Mouse (Mus musculus) embryonic fibroblast, embryonic 13.5 days (primary cell): Measurements from ENCODE around the gene Fgf5. TPM values are rescaled to one million over a fixed set of nuclear protein-coding genes. Genes with fewer than 3 reads are reported as not detected.

Experiments
- H3K27ac ChIP-seq: 2 replicates; pipeline ENCODE4 v1.5.1; 2012; ENCODE audit warnings: low read length, control low read depth, inconsistent platforms; ENCODE audit not compliant: insufficient read depth
- H3K4me1 ChIP-seq: 2 replicates; pipeline ENCODE4 v1.6.1; 2011; ENCODE audit warnings: low read length; ENCODE audit not compliant: control insufficient read depth, insufficient read depth
- H3K4me3 ChIP-seq: 2 replicates; pipeline ENCODE4 v1.5.1; 2011; ENCODE audit warnings: mild to moderate bottlenecking, control low read depth, low read length; ENCODE audit not compliant: insufficient read depth
- CTCF ChIP-seq: IDR thresholded peaks from 2 replicates; pipeline ENCODE4 v1.5.1; 2011; ENCODE audit warnings: mild to moderate bottlenecking, control low read depth, low read length, moderate library complexity, borderline replicate concordance; ENCODE audit not compliant: insufficient read depth
- POLR2A ChIP-seq: IDR thresholded peaks from 2 replicates; pipeline ENCODE4 v1.6.1; 2011; ENCODE audit warnings: low read depth, mild to moderate bottlenecking, control low read depth, low read length, moderate library complexity
- polyA plus RNA-seq: library from polyadenylated mRNA; stranded (reverse); fragments of >200 nt; gene quantifications from 2 replicates; pipeline ENCODE4 v1.2.4, GENCODE M21; 2011; ENCODE audit warnings: low read depth; ENCODE audit not compliant: missing spikeins, insufficient read length

The Fgf5 gene
- polyA plus RNA-seq: 0.83 and 1.8 TPM in 2 replicates

DNA sequence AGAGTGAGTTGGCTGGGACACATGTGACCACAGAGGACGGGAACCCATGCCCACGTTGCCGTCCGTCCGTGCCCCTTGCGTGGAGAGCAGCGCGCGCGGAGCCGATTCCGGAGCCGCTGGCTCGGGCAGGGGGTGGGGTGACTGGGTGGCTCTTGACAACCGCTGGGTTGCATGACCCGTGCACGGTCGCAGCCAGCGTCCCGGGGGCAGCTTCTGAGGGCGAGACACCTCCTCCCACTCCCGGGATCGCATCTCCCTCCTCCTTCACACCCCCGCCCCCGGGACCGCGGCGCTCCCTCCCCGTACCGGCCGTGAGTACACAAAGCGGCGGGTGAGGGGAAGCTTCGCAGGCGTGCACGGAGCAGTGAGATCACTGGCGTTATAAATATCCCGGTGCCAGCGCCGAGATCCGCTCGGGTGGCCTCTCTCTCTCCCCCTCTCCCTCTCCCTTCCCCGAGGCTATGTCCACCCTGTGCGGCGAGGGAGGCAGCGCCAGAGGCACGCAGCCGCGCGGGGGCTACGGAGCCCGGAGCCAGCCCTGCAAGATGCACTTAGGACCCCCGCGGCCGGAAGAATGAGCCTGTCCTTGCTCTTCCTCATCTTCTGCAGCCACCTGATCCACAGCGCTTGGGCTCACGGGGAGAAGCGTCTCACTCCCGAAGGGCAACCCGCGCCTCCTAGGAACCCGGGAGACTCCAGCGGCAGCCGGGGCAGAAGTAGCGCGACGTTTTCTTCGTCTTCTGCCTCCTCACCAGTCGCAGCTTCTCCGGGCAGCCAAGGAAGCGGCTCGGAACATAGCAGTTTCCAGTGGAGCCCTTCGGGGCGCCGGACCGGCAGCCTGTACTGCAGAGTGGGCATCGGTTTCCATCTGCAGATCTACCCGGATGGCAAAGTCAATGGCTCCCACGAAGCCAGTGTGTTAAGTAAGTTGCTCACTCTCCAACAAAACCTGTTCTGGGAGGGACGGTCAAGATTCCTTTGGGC, at the start of gene Fgf5:
Fgf5 (plus strand) TSS at position 347 of the 984 bp plus-strand sequence.
- Histone ChIP-seq H3K4me3 (peak within 1 kb of the TSS; percentile 66), H3K27ac (no peak within 1 kb of the TSS), H3K4me1 (no peaks in the 10 kb centered on the region)
- TF ChIP-seq CTCF: no peak
- no peak for TF ChIP-seq POLR2A

DNA sequence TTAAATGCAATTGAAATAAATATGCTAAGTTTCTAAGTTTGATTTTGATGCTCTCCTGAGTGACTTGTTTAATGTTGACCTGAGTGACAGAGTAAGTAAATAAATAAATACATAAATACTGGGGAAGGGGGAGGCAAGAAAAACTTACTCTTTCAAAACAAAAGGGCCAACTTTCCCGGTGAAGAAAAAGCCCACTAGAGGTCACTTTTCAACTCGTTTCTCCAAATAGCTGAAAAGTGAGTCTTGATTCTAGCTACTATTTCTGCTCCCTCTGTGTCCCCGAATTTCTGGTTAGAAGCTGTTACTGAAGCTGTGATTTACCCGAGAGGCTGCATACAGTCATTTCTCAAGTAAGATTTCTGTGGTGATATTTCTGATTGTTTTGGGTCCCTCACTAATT, 41.5 kb upstream of the Fgf5 start:
- H3K27ac ChIP-seq: no peak overlapping the region
- no peak overlapping the region for H3K4me3 ChIP-seq
- no peaks in the 10 kb centered on the region; the same call in 1 of the 2 replicates for H3K4me1 ChIP-seq
- TF ChIP-seq POLR2A: no peak
- TF ChIP-seq CTCF: no peak

DNA sequence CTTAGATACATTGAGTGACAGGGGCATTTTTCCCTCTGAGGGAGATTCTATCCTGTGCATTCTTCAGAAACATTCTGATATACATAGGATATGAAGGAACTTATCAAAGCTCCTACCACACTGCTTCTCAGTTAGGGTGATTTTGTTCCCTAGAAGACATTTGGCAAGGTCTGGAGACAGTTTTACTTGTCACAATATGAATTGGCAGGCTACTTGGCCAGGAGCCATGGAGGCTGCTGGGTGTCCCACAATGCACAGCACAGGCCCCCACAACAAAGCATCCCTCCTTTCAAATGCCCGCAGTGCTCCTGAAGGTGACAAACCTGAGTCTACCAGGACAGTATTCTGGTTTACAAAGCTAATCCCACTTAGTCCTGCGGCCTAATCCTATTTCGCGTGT, 32.0 kb upstream of the Fgf5 start:
- no peak overlapping the region for H3K4me3 ChIP-seq
- peaks cover 7% of the 10 kb centered on the region; the same call in 1 of the 2 replicates for H3K4me1 ChIP-seq
- no peak overlapping the region for H3K27ac ChIP-seq
- TF ChIP-seq CTCF (no peak), POLR2A (no peak)

DNA sequence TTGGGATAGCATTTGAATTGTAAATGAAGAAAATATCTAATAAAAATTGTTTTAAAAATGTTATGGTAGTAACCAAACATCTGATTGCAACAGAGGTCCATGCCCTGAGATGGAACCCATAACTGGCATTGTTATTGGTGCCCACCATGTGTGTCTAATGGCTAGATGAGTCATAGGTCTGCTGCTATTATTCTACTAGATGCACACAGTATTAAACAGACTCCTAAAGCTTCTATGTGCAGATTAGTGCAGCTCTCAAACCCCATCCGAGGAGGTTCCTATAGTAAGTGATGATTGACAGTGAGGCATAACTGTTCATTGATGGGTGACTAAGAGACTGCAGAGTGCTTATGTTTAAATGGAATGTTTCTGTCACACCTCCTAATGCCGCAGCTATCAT, 27.3 kb upstream of the Fgf5 start:
- H3K27ac ChIP-seq: no peak overlapping the region
- H3K4me3 ChIP-seq: no peak overlapping the region
- no peaks in the 10 kb centered on the region for H3K4me1 ChIP-seq
- TF ChIP-seq CTCF: no peak

DNA sequence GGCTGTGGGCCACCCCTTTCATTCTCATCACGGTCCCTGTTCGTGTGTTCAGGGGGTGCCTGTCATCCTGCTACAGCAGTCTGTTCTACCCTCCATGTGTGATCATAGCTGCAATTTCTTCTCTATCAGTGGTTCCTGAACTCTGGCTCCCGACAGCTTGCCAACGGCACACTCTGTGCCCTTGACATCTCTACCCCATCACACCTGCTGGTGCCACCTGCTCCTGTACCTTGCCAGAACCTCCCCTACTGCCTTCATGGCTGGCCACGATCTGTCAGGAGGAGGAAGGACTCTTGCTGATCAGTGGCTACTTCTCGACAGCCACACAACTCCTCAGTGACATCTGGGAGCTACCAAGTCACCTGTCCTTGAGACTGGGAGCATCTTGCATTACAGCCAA, 24.5 kb upstream of the Fgf5 start:
- Histone ChIP-seq H3K27ac (no peak overlapping the region), H3K4me1 (no peaks in the 10 kb centered on the region), H3K4me3 (no peak overlapping the region)
- no peak for TF ChIP-seq POLR2A

DNA sequence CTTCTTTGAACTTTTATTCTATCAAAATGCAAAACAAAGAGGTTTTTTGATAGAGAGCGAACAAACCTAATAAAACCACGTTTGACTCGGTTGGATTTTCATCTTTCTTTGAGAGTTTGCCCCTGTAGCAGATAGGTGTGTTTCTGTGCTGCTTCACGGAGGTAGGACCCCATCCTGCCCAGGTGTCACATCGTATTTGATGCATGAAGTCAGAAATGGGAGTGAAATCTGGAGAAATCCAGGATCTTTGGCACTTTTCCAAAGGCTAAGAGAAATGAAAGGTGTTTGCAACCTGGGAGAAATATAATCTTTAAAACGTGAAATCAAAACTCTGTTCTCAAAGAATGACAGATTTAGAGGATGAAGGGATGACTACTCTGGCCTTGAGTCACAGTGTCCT, 15.5 kb upstream of the Fgf5 start:
- TF ChIP-seq POLR2A: no peak
- H3K4me3 ChIP-seq: no peak overlapping the region
- no peak overlapping the region for H3K27ac ChIP-seq
- no peaks in the 10 kb centered on the region for H3K4me1 ChIP-seq

DNA sequence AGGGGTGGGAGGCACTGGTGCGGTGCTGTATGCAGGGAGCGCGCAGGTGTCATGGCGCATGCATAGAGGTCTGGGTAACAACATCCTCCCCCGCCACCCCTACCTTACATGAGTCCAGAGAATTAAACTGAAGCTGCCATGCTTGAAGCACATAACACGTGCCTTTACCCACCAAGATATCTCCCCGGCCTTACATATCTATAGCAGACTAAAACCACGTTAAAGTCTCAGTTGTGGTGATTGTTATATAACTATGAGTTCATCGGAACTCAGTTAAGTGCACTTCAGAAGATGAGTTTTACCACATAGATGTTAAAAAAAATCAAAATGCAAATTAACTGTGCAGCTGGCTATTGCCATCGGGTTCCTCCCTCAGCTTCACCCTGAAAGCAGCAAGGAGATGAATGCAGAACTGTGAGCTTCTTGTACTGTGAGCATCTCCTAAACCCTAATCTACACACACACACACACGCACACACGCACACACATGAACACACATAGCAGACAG, 12.6 kb upstream of the Fgf5 start:
- TF ChIP-seq CTCF (no peak), POLR2A (no peak)
- H3K4me1 ChIP-seq: no peaks in the 10 kb centered on the region
- no peak overlapping the region for H3K27ac ChIP-seq
- no peak overlapping the region for H3K4me3 ChIP-seq

DNA sequence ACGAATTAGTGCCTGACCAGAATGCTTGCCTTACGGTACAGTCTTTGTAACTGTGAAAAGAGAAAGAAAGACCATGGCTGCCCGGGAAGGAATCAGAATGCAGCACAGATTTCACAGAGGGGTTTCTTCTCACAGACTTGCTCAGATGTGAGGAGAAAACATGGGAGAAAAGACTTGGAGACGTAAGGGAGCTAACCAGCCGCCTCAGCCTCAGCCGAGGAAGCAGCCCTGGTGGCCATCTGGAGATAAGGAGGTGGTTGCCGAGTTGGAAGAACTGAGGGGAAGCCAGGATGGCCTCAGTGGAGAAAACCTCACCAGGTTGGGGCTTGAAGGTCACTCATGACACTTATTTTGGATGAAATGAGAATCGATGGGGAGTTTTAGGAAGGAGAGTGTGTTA, 8.7 kb upstream of the Fgf5 start:
- H3K27ac ChIP-seq: no peak overlapping the region
- H3K4me3 ChIP-seq: no peak overlapping the region
- no peaks in the 10 kb centered on the region for H3K4me1 ChIP-seq
- no peak for TF ChIP-seq CTCF
- no peak for TF ChIP-seq POLR2A

DNA sequence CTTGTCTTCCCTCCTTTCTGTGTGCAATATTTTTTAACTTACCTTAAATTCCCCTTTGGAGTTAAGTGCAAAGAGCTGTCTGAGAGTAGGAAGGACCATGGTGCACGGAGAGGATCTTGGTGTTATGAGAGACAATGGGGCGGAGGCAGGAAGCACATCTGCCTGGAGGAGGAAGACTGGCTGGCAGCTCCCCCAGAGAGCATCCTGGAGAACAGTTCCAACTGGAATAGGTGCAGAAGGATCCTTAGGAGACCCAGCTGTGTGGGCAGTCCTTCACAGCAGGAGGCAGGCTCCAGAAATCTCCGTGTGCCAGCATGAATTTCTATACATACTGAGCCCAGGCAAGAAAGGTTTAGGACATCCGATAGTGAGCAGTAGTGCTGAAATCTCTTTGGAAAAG, 8.0 kb upstream of the Fgf5 start:
- Histone ChIP-seq H3K4me3 (no peak overlapping the region), H3K4me1 (no peaks in the 10 kb centered on the region), H3K27ac (no peak overlapping the region)
- no peak for TF ChIP-seq CTCF
- TF ChIP-seq POLR2A: no peak

DNA sequence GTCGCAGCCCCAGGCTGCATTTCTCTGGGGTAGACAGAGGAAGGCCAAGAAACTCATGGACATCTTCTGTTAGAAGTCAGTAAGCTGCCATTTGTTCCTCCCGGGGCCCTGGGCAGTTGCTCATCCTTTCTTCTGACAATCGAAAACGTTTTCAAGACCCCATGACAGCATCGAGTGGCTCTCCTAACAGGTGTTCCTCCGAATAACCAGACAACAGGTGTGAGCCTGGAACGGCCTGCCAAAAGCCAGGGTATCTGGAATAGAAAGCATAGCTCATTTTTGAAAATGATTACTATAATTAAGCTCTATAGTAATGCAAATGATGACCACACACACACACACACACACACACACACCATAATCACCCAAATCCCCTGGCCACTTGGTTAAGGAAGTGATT, 7.2 kb upstream of the Fgf5 start:
- H3K27ac ChIP-seq: no peak overlapping the region
- no peaks in the 10 kb centered on the region for H3K4me1 ChIP-seq
- H3K4me3 ChIP-seq: no peak overlapping the region
- TF ChIP-seq POLR2A (no peak), CTCF (no peak)
